Mouse (Mus musculus) midbrain, embryonic 12.5 days (tissue): ENCODE data around the gene Spcs2. TPM values are rescaled to one million over a fixed set of nuclear protein-coding genes. Genes with fewer than 3 reads are reported as not detected.
A peak's percentile ranks its signal among the peaks of the same experiment; 100 is the strongest.

Experiments
- ATAC-seq: fragments of 200-750 bp; cut with Nextera tagmentation; 2 replicates; pipeline ENCODE4 v1.8.0; 2017; ENCODE audit warnings: low read depth, moderate TSS enrichment, moderate library complexity; ENCODE audit not compliant: low FRiP score
- H3K27ac ChIP-seq: fragments of 300-500 bp; sonication (generic); replicated peaks from 2 replicates; pipeline ENCODE4 v1.5.1; 2016; ENCODE audit warnings: mild to moderate bottlenecking
- H3K27me3 ChIP-seq: fragments of 300-500 bp; sonication (generic); 2 replicates; pipeline ENCODE4 v1.6.1; 2016; ENCODE audit warnings: mild to moderate bottlenecking
- H3K36me3 ChIP-seq: fragments of 300-500 bp; sonication (generic); 2 replicates; pipeline ENCODE4 v1.6.1; 2016
- H3K4me1 ChIP-seq: fragments of 300-500 bp; sonication (generic); 2 replicates; pipeline ENCODE4 v1.6.1; 2016
- H3K4me2 ChIP-seq: fragments of 300-500 bp; sonication (generic); replicated peaks from 2 replicates; pipeline ENCODE4 v1.6.1; 2016; ENCODE audit warnings: mild to moderate bottlenecking, moderate library complexity
- H3K4me3 ChIP-seq: fragments of 300-500 bp; sonication (generic); 2 replicates; pipeline ENCODE4 v1.5.1; 2016; ENCODE audit warnings: mild to moderate bottlenecking
- H3K9ac ChIP-seq: fragments of 300-500 bp; sonication (generic); replicated peaks from 2 replicates; pipeline ENCODE4 v1.6.1; 2016; ENCODE audit warnings: mild to moderate bottlenecking, moderate library complexity
- H3K9me3 ChIP-seq: fragments of 300-500 bp; sonication (generic); 2 replicates; pipeline ENCODE4 v1.6.1; 2016; ENCODE audit warnings: mild to moderate bottlenecking
- WGBS: fragments of 180-500 bp; shearing (Covaris S2); methylation state at CpG from one replicate; pipeline ENCODE4 v1.1.7; 2016; 5-methylcytosine and 5-hydroxymethylcytosine counted together
- polyA plus RNA-seq: library from polyadenylated mRNA; unstranded; fragments of >200 nt; fragmentation: Nextera tagmentation; extraction: Ambion mirVana; gene quantifications from 2 replicates; pipeline ENCODE4 v1.2.1, GENCODE M21; 2016

The Spcs2 gene
- polyA plus RNA-seq = 326 and 333 TPM in 2 replicates

DNA sequence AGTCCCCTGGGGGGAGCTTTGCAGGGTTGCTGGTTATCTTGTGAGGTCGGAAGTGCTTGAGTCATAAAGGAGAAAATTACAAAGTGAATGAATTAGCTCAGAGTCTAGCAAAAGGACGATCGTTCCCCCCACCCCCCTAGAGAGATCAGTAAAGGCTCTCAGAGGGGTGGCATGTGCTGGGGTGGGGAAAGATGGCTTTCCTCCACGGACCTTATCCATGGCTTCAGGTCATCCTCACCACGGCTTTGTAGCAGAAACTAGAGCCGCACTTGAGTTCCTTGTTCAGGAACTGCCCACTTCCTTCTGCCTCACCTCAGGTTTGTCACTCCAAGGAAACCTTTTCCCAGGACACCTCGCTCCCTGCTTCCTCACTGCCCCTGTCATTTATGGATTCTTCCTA, at the start of gene Spcs2:
Spcs2 (minus strand) TSS at position 101 of the 400 bp plus-strand sequence.
- 58% methylated on average over 7 of the region's 7 CpGs for WGBS
- H3K36me3 ChIP-seq = no peaks in the 10 kb centered on the region
- no peaks in the 10 kb centered on the region for H3K27me3 ChIP-seq
- no peaks in the 10 kb centered on the region for H3K9me3 ChIP-seq
- H3K27ac ChIP-seq = 0 out of 2 replicates have a peak within 1 kb of the TSS, but pooled peaks have one; percentile 17
- no peak within 1 kb of the TSS for H3K4me3 ChIP-seq
- H3K4me1 ChIP-seq = peaks cover 17% of the 10 kb centered on the region
- no peak within 1 kb of the TSS for H3K9ac ChIP-seq
- H3K4me2 ChIP-seq = no peak within 1 kb of the TSS
- ATAC-seq = no peak

DNA sequence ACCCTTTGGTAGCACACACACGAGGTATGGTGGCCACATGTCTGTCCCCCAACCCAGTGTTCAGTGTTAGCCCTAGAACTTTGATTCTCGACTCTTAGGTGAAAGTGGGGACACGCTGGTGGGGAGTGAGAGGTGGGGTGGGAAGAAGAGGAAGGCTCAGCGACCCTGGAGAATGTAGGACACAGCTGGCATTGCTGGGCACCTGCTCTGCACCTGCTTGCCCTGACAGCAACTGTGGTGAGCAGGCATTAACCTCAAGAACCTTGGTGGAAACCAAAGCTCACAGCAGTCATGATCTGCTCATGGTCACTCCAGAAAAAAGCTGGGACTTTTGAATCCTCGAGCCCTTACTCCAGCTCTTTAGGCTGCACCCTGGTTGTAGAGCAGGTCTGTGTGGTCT, 47.8 kb upstream of the Spcs2 start:
- no peak overlapping the region for H3K27ac ChIP-seq
- WGBS = 80% methylated on average over 5 of the region's 5 CpGs
- H3K27me3 ChIP-seq = 0 out of 2 replicates have a peak, but pooled peaks cover 8% of the 10 kb centered on the region
- no peaks in the 10 kb centered on the region for H3K9me3 ChIP-seq
- H3K9ac ChIP-seq = no peak overlapping the region
- H3K4me3 ChIP-seq = no peak overlapping the region
- no peak for ATAC-seq
- no peaks in the 10 kb centered on the region for H3K4me1 ChIP-seq
- no peaks in the 10 kb centered on the region for H3K36me3 ChIP-seq
- no peak overlapping the region for H3K4me2 ChIP-seq

DNA sequence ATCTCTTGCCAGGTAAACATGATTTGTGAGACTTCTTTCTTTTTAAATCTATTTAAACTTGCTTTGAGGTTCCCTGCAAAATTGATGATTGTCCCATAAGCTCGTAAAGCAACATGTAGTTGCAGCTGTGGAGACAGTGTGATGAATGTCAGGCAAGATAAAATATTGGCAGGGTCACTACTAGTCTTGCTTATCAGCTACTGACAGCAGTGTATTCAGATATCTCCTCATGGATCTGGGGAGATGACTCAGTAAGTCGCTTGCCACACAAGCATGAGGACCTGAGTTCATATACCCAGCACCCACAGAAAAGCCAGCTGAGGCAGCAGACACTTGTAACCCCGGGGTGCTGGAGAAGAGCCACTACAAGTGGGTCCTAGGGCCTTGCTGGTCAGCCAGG, 44.2 kb upstream of the Spcs2 start:
- no peak for ATAC-seq
- Histone ChIP-seq H3K9me3 (no peaks in the 10 kb centered on the region), H3K4me2 (no peak overlapping the region), H3K27ac (no peak overlapping the region), H3K9ac (no peak overlapping the region), H3K27me3 (no peaks in the 10 kb centered on the region), H3K4me1 (no peaks in the 10 kb centered on the region), H3K4me3 (no peak overlapping the region), H3K36me3 (no peaks in the 10 kb centered on the region)
- 85% methylated on average over 3 of the region's 3 CpGs for WGBS

DNA sequence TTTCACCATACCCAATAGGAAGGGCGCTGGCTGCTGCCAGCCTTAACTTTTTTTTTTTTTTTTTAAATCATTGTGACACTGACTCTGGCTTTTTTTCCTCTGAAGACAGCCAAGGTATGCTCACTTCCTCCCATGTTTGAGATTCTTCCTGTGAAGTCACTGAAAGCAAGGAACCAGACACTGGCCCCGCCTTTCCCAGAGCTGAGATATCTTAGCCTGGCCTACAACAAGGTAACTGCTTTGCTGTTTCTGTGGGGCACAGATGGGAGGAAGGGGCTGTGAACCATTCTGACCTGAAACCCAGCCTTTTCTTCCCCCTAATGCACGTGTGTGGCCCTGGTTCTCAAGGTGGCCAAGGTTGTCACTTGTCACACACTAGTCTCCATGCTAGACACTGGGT, 43.1 kb upstream of the Spcs2 start:
- no peaks in the 10 kb centered on the region for H3K4me1 ChIP-seq
- no peak overlapping the region for H3K4me3 ChIP-seq
- H3K27ac ChIP-seq = no peak overlapping the region
- no peak for ATAC-seq
- no peak overlapping the region for H3K4me2 ChIP-seq
- WGBS = 86% methylated on average over 3 of the region's 3 CpGs
- no peak overlapping the region for H3K9ac ChIP-seq
- no peaks in the 10 kb centered on the region for H3K36me3 ChIP-seq
- no peaks in the 10 kb centered on the region for H3K9me3 ChIP-seq
- no peaks in the 10 kb centered on the region; the same call in 1 of the 2 replicates for H3K27me3 ChIP-seq

DNA sequence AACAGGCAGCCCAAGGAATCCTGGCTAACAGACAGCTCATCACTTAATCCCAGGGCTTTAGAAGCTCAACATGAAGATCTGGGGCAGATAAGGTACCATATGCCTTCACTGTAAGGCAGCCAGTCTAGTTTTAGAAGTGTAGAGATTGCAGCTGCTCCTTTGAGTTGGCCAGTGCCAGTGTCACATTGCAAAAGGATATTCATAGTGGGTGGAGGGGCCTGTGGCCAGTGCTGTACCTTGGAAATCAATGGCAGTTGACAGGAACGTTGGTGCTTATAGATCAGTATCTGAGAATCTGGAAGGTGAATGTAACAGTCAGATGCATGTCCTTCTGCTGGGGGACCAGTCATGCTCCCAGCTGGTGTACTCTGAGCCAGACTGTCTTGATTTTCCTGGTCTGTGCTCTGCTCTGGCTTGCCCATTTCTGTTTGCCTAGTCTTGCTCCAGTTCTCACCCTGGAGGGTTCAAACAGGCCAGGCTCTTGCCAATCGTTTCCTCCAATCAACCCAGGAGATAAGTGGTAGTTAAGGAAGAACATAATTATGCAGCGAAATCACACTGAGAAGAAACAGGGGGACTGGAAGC, 41.3 kb upstream of the Spcs2 start:
- Histone ChIP-seq H3K36me3 (no peaks in the 10 kb centered on the region), H3K27me3 (no peaks in the 10 kb centered on the region; the same call in 1 of the 2 replicates), H3K4me2 (no peak overlapping the region), H3K27ac (no peak overlapping the region), H3K9me3 (no peaks in the 10 kb centered on the region), H3K4me1 (no peaks in the 10 kb centered on the region), H3K4me3 (no peak overlapping the region), H3K9ac (no peak overlapping the region)
- WGBS = 72% methylated on average over 3 of the region's 3 CpGs
- ATAC-seq = no peak

DNA sequence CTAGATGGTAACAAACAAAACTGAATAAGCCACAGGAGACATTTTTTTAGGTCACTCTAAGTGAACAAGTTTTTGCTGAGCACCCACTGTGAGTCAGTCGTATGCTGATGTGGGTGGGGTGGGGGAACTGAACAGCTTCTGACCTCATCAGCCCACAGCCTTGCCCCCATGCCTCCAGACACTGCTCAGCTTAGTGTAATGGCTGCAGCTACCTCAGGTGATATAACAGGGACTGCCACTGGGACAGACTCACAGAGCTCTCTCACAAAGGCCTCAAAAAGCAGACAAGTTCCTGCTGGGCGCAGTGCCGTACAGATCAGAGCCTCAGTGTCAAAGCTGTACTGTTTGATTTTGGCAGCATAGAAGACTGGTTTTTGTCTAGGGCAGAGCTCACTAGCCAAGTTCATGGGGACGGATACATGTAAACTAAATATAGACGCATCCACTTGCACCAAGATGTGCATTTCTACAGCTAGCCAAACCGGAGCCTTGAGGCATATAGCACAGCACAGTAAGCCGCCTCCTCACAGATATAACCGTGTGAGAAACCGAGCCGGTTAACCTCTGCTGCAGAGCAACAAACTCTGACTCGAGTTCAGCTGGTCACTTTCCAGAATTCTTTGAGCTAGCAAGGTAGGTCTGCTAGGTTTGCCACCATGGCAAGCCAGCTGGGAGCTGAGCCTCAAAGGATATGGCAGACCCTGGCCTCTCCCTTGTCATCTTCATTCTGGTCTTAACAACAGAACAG, 39.8 kb upstream of the Spcs2 start:
- H3K9me3 ChIP-seq = no peaks in the 10 kb centered on the region
- no peak for ATAC-seq
- H3K4me2 ChIP-seq = no peak overlapping the region
- no peak overlapping the region for H3K9ac ChIP-seq
- H3K4me1 ChIP-seq = no peaks in the 10 kb centered on the region
- no peaks in the 10 kb centered on the region; the same call in 1 of the 2 replicates for H3K27me3 ChIP-seq
- H3K36me3 ChIP-seq = no peaks in the 10 kb centered on the region
- H3K4me3 ChIP-seq = no peak overlapping the region
- H3K27ac ChIP-seq = no peak overlapping the region
- WGBS = 80% methylated on average over 11 of the region's 11 CpGs

DNA sequence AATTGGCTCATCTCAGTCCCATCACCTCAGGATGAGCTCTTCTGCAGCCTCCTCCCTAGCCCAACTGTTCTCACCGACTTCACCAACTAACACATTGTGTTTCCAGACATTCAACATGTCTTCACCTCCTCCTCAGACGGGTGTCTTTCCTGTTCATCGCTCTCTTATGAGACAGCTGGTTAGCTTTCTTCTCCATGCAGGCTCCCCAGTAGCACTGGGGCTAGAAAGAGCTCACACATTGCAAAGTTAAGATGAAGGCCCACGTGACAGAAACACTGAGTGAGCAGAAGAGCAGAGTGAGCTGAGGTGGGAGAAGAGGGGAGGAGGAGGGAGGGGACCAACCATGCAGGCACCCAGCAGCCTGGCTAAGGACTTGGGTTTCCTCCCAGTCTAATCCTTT, 38.9 kb upstream of the Spcs2 start:
- no peaks in the 10 kb centered on the region for H3K4me1 ChIP-seq
- H3K4me3 ChIP-seq = no peak overlapping the region
- ATAC-seq = no peak
- H3K9ac ChIP-seq = no peak overlapping the region
- no peaks in the 10 kb centered on the region; the same call in 1 of the 2 replicates for H3K27me3 ChIP-seq
- 73% methylated on average over 4 of the region's 4 CpGs for WGBS
- no peaks in the 10 kb centered on the region for H3K36me3 ChIP-seq
- H3K27ac ChIP-seq = no peak overlapping the region
- H3K4me2 ChIP-seq = no peak overlapping the region
- H3K9me3 ChIP-seq = no peaks in the 10 kb centered on the region

DNA sequence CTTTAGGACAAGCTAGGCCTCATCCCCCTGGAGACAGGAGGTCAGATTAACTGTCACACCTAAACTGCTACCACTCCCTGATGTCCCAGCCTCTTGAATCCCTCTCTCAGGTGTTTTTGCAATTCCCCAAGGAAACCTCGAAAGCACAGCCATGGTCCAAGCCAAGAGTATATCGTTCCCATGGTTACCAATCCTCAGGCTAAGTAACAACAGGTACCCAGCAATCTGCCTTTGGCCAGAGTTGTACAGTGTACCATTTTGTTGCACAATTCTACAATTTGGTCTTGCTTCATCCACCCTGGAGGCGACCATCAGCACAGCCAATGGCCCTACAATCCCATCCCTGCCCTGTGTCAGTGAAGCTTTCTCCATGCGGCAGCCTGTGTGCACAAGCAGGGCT, 33.6 kb upstream of the Spcs2 start:
- H3K9me3 ChIP-seq = no peaks in the 10 kb centered on the region
- no peak overlapping the region for H3K27ac ChIP-seq
- WGBS = 82% methylated on average over 4 of the region's 4 CpGs
- peaks cover 18% of the 10 kb centered on the region for H3K4me1 ChIP-seq
- H3K4me3 ChIP-seq = no peak overlapping the region
- no peak overlapping the region for H3K9ac ChIP-seq
- H3K36me3 ChIP-seq = no peaks in the 10 kb centered on the region
- ATAC-seq = no peak
- H3K4me2 ChIP-seq = no peak overlapping the region
- H3K27me3 ChIP-seq = no peaks in the 10 kb centered on the region; the same call in 1 of the 2 replicates

DNA sequence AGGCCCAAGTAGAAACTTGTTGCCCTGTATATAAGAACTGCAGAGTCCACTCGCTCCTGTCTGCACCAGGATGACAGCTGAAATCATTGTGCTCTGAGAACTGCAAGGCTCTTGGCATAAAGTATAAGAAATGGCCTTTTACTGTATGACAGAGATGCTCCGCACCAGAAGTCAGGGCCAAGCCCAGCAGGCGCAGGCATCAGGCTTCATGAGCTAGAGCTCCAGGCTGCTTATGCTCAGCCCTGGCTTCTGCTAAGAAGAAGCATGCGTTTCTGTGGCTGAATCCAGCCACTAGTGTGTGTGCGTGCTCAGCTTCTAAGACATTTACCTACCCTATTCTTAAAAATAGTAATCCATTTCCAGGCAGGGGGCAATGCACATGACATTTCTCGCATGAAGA, 31.2 kb upstream of the Spcs2 start:
- Histone ChIP-seq H3K27me3 (no peaks in the 10 kb centered on the region), H3K4me2 (no peak overlapping the region), H3K9ac (no peak overlapping the region), H3K36me3 (no peaks in the 10 kb centered on the region), H3K4me1 (peaks cover 18% of the 10 kb centered on the region), H3K4me3 (no peak overlapping the region), H3K9me3 (no peaks in the 10 kb centered on the region), H3K27ac (no peak overlapping the region)
- WGBS = 89% methylated on average over 6 of the region's 6 CpGs
- no peak for ATAC-seq

DNA sequence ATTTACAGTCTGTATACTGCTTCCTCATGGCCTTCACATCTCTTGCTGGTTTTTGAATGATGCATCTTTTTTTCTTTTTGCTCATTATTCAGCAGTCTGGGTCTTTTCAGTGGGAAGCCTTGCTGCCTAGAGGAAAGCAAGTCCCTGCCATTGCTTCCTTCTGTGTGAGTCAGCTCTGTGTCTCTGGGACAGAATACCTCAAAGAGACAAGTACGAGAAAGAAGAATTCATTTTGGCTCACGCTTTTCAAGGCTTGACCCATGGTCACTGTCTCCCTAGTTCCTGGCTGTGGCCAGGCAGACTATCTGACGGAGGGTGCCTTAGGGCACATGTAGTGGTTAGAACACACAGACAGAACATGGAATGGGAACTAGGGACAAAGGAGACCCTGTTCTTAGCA, 30.7 kb upstream of the Spcs2 start:
- Histone ChIP-seq H3K4me3 (no peak overlapping the region), H3K4me1 (peaks cover 18% of the 10 kb centered on the region), H3K9me3 (no peaks in the 10 kb centered on the region), H3K4me2 (no peak overlapping the region), H3K9ac (no peak overlapping the region), H3K36me3 (no peaks in the 10 kb centered on the region), H3K27me3 (no peaks in the 10 kb centered on the region), H3K27ac (no peak overlapping the region)
- ATAC-seq = no peak
- WGBS = 74% methylated on average over 3 of the region's 3 CpGs

DNA sequence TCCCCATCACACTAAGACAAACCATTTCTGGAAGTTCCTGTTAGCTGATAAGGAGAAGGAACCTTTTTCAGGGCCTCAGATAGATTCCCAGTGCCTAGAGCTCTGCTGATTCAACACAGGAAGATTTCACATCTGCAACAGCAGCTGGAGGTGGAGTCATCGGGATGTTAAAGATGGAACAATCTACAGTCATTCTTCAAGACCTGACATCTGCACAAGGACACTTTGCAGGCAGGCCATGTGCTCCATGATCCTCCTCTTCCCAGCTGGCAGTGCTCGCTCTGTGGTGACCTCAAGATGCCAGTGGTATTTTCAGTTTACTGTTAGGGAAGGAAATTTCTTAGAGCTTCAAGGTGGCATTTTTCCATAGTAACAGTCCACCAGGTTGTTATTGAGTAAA, 29.1 kb upstream of the Spcs2 start:
- Histone ChIP-seq H3K4me2 (no peak overlapping the region), H3K9ac (no peak overlapping the region), H3K27me3 (no peaks in the 10 kb centered on the region), H3K27ac (no peak overlapping the region), H3K4me3 (no peak overlapping the region), H3K4me1 (peaks cover 18% of the 10 kb centered on the region), H3K36me3 (no peaks in the 10 kb centered on the region), H3K9me3 (no peaks in the 10 kb centered on the region)
- 91% methylated on average over 2 of the region's 2 CpGs for WGBS
- no peak for ATAC-seq

DNA sequence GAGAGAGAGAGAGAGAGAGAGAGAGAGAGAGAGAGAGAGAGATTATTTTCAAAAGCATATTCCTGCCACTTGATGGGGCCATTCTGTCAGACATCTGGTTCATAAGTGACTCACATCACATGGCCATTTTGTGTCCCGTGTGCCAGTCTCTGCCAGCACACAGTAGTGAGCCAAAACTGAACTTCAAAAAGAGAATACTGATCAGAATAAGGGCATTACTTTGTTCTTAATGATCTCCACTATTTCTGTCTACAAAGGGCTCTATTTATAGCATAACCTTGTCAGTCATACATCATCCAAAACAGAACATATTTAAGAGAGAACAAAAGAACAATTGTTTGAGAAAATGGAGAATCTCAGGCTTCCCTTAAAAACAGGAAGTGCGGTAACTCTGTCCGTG, 28.2 kb upstream of the Spcs2 start:
- Histone ChIP-seq H3K9me3 (no peaks in the 10 kb centered on the region), H3K27me3 (no peaks in the 10 kb centered on the region), H3K27ac (no peak overlapping the region), H3K4me2 (no peak overlapping the region), H3K36me3 (no peaks in the 10 kb centered on the region), H3K9ac (no peak overlapping the region), H3K4me3 (no peak overlapping the region), H3K4me1 (peaks cover 18% of the 10 kb centered on the region)
- no peak for ATAC-seq
- 81% methylated on average over 3 of the region's 3 CpGs for WGBS
